Mouse (Mus musculus) gastrocnemius, postnatal 25 days (tissue): ENCODE results near the gene Nes. TPM values are rescaled to one million over a fixed set of nuclear protein-coding genes. Genes with fewer than 3 reads are reported as not detected.

ENCODE experiments used
- DNase-seq: peaks from one replicate; pipeline ENCODE4 v3.0.0; 2022
- total RNA-seq, 2 experiments: library from RNA; stranded (reverse); gene quantifications; 1 replicate in 1 of 2; 2 replicates in 1 of 2; pipeline ENCODE4 v1.2.3; 2021

Nes gene
- total RNA-seq, 2 experiments from 2014 or later, result 21.0 to 22.0 TPM

GRCm38 (mm10) chr3:87949955-87950515 is 20.8 kb upstream of the Nes start:
- no peak for DNase-seq

GRCm38 (mm10) chr3:87951946-87952345 is 18.9 kb upstream of the Nes start:
- no peak for DNase-seq

- no peak for DNase-seq
These were observed 18.4 kb upstream of the Nes start for GRCm38 (mm10) chr3:87952440-87952839.

GRCm38 (mm10) chr3:87958056-87958455 is 12.8 kb upstream of the Nes start:
- DNase-seq, result no peak

GRCm38 (mm10) chr3:87958476-87958875 is 12.4 kb upstream of the Nes start:
- no peak for DNase-seq

- no peak for DNase-seq
These were observed 11.9 kb upstream of the Nes start for GRCm38 (mm10) chr3:87958967-87959366.

GRCm38 (mm10) chr3:87959371-87959770 is 11.5 kb upstream of the Nes start:
- DNase-seq, result no peak

GRCm38 (mm10) chr3:87960191-87960585 is 10.7 kb upstream of the Nes start:
- DNase-seq, result no peak

GRCm38 (mm10) chr3:87960586-87961191 is 10.2 kb upstream of the Nes start:
- peak; percentile 88 for DNase-seq

GRCm38 (mm10) chr3:87970184-87970938 is 517 bp upstream of the Nes start:
- no peak for DNase-seq

GRCm38 (mm10) chr3:87971489-87972202 is 768 bp downstream of the Nes start:
- no peak for DNase-seq

GRCm38 (mm10) chr3:87972203-87972664 is 1.4 kb downstream of the Nes start:
- DNase-seq, result no peak

GRCm38 (mm10) chr3:87972776-87973175 is 1.9 kb downstream of the Nes start:
- DNase-seq, result no peak

- DNase-seq, result no peak
These were observed 2.9 kb downstream of the Nes start for GRCm38 (mm10) chr3:87973593-87974380.

- DNase-seq, result peak; percentile 32
These were observed 3.6 kb downstream of the Nes start for GRCm38 (mm10) chr3:87974381-87974987.

GRCm38 (mm10) chr3:87979493-87979892 is 8.6 kb downstream of the Nes start:
- DNase-seq, result no peak

- no peak for DNase-seq
These were observed 9.2 kb downstream of the Nes start for GRCm38 (mm10) chr3:87980085-87980484.

GRCm38 (mm10) chr3:87980728-87981127 is 9.8 kb downstream of the Nes start:
- no peak for DNase-seq

- no peak for DNase-seq
These were observed 10.4 kb downstream of the Nes start for GRCm38 (mm10) chr3:87981214-87981760.

- DNase-seq, result peak; percentile 82
These were observed 11.3 kb downstream of the Nes start for GRCm38 (mm10) chr3:87981894-87982835.
